Mouse (Mus musculus) kidney, postnatal 14 days (tissue): ENCODE data around the gene Wdr20.

Source experiments
- DNase-seq: peaks from one replicate; pipeline ENCODE4 v3.0.0; 2022; ENCODE audit warnings: mixed read lengths

Gene Wdr20

DNA sequence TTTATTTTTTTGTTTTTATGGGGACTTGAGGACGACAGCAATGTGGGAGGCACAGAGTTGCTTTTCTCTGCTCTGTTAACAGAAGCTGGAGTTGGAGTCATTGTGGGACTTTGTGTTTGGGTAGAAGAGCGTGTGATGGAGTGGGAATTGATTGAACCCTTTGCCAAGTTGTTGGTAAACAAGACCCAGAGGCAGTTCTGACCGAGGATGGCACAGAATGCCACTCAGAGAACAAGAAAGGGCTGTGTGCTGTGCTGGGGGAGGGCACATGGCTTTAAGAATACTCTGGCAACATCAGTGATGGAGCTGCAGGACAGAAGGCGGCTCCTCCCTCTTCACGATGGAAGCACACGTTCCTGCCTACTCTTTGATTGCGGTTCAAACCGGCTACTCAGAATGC lies 43.4 kb downstream of the Wdr20 start:
- no peak for DNase-seq

DNA sequence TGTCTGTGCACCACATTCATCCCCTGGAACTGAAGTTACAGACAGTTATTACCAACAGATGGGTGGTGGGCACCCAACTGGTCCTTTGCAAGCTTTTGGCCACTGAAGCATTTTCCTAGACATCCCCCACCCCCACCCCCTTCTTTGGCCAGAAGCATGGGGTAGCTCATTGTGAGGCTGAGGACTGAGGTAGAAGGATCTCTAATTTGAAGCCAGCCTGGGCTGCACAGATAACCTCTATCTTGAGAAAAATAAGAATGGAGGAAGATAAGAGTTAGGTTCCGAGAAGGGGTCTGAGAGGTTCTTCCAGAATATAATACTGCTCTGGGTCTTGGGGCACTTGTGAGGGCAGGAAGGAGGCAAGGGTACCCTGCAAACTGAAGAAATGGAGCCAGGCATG lies 44.5 kb downstream of the Wdr20 start:
- DNase-seq: no peak

DNA sequence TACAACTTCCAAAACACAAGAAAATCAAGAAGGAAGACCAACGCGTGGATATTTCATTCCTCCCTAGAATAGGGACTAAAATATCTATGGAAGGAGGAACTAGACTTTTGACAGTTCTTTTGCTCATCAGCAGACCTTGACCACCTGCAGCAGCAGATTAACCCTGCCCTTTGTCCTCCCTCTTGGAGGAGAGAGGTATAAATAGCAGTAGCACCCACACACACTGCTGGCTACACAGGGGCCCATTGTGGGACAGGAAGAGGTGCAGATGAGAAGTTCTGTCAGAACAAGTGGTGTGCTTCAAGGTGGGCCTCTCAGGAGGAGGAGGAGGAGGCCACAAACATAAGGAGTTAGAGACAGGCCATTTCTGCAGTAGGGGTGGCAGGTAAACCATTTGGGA lies 46.5 kb downstream of the Wdr20 start:
- no peak for DNase-seq

DNA sequence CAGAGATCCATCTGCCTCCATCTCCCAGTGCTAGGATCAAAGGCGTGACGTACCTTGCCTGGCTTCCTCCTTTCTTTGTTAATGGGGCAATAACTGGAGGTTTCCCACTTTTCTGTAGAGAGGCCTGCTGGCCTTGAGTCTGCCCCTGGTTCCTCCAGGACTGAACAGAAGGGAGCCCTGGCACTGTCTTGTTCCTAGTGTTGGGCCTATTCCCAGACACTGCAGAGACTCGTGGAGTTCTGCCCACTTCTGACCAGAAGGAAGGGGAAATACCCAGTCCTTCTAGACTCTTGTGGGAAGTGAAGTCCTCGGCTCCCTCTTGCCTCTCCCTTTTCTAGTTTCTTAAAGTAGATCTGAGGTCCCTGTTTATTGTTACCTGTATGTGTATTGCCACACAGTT lies 48.5 kb downstream of the Wdr20 start:
- DNase-seq: no peak

DNA sequence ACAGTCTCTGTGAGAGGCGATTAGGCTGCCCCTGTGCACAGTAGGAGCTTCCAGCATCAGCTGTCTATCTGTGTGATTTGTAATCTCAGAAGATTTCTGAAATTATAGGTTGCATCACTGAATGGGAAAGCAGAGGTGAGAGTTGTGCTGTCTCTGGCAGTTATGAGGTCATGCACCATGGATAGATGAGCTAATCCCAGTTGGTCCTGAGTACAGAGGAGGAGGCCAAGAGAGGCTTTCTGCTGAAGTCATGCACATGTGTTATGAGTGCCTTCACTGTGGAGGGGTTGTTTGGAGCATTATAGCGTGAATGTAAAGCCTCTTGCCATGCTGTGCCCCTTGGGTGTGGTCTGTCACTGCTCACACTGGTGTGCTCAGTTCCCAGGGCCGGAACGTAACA lies 52.8 kb downstream of the Wdr20 start:
- DNase-seq: no peak

DNA sequence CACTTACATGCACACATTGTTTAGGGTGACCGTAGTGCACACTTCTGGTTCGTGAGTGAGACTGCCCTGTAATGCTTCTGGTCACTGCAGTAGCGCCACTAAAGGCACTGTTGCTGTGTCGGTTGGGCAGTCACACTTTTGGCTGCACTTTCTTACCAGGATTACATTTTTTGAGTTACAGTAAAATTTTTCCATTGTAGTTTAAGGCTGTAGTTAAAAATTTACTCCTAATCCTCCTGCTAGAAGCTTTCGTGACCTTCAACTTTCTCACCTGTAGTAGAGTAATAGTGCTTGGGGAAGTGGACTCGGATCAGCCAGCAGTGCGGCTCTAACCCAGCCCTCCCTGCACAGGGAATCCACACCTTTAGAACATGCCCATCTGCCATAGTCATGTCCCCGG lies 53.3 kb downstream of the Wdr20 start:
- no peak for DNase-seq

DNA sequence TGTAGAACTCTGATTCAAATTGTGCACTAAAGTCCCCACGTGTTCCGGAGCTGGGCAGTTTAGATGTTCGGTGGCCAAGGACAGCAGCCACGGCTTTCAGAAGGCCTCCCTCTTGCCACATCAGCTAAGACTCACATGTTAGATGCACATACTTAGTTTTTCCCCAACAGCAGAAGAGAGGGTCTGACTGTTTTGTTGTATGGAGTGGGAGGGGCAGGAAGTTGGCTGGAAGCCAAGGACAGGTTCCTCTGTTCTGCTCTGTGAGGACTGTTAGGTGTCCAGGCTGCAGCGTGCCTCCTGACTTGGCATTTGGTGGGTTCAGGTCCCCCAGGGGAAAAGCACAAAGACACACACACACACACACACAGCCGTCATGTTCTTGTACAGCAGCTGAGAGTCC lies 57.3 kb downstream of the Wdr20 start:
- DNase-seq: peak; percentile 27

DNA sequence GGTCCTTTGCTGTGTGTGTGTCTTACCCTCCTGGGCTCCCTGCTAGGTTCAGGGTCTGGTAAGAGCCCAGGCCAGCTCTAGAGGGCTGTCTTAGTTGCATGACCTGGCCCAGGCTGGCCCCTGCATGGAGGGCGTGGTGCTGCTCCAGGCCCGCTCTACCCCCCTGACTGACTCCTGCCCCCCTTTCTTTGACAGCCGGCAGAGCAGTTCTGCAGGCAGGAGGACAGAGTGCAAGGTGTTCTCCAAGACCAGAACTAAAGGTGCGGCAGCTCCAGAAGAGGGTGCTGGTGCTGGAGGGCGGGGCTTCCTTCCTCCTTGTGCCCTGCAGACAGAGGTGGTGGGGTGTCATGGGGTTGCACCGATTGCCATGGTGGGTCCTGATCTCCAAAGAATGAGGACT lies 59.0 kb downstream of the Wdr20 start:
- peak; percentile 49 for DNase-seq

DNA sequence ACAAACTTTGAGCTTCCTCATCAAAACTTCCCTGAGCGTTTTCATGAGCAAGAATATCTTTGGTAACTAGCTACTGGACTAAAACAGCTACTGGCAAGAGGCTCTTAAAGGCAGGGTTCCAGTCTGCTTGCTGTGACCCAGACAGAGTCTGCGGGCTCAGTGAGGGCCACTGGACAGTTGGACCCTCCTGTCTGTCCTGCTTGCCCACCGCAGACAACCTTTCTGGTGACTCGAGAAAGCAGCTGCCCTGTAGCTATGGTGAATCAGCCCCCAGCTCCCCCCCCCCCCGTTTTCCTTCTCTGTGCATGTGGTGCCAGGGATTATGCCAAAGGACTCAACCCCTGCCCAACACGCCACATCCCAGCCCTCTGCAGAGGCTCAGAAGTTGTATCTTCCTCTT lies 59.5 kb downstream of the Wdr20 start:
- no peak for DNase-seq

DNA sequence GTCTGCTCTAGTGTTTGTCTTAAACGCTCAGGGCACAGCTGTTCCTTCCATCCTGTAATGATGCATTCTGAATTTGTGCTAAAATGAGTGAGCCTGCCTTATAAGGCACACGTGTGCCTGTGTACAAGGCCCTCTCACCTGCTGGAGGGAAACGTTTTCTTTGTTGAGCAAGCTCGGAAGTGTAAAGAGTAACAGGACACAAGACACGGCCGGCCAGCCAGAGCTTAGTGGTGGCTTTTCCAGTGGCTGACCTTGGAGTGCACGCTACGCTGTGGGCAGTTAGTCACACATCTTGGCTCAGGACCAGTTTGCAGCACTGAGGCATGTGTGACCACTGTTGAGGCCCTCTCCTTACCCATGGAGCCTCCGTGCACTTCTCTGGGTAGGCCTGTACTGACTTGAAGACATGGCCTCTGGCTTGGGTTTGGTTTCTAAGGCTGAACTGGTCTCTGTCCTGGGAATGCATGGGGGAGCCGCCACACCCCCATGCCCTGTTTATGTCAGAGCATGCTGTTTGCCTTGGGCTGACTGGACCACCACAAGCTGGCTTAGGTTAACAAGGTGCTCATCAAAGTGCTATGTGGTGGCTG lies 60.2 kb downstream of the Wdr20 start:
- peak; percentile 70 for DNase-seq

DNA sequence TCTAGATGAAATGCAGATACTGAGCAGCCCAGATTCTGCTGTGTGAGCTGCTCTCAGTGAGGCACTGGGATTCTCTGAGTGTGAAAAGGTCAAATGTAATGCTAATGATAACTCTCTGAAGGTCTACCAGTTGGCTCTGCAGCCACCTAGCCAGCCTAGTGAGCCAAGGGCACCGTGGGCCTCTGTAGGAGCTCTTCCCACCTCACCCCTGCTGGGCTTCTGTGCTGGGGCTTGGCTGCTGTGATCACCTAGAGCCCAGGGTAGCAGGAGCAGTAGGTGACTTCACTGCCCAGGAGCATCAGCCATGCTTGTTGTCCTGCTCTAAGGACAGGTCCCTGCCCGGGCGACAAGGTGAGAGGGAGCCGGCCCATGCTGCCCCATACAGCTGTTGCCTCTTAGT lies 61.5 kb downstream of the Wdr20 start:
- DNase-seq: peak; percentile 26

DNA sequence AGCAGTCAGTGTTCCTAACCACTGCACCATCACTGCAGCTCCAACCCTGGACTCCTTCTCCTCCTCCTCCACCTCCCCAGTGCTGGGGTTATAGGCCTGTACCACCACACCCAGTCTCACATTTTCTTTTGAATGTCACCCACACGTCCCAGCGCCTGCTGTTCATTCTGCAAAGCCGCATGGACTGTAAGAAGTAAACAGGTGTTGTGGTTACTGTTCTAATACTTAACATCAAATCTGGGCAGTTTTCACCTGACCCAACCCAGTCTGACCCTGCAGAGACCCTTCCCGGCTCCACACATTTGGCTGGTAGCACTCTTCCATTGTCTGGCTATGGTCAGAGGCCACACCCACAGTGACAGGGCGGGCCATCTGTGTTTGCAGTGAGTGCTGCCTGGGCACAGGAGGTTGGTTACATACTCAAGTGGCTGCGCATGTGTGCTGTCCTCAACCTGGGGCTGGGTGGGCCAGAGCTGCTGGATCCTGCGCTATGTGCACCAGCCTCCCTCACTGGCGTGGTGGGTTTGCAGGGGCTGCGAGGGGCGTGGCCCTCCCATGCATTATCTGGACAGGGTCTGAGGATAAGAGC lies 64.2 kb downstream of the Wdr20 start:
- no peak for DNase-seq

DNA sequence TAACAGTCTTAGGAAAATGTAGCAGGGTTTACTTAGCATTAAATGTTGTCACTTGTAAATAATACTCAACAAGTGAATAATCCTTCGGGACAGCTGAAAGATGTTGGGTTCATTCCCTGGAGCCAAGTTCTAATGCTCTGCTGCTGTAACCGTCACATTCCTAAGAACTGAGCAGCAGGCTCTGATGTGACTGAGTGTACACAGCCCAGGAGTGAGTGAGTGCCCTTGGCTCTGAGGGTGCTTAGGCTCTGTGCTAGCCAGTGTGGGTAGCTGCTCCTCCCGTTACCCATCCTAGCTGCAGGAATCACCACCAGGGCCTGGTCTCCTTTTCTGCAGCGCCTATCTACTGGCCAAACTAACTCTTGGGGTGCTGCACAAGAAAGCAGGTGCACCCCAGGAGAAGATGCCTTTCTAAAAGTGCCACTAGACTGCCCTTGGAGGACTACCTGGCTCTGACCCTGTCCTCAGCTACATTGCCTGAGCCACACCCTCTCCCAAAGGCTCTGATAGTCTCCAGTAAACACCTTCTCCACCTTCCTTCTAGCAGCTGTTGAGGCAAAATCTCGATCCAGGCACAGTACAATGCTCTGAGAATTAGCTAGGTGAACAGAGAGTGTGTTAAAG lies 65.0 kb downstream of the Wdr20 start:
- DNase-seq: no peak

DNA sequence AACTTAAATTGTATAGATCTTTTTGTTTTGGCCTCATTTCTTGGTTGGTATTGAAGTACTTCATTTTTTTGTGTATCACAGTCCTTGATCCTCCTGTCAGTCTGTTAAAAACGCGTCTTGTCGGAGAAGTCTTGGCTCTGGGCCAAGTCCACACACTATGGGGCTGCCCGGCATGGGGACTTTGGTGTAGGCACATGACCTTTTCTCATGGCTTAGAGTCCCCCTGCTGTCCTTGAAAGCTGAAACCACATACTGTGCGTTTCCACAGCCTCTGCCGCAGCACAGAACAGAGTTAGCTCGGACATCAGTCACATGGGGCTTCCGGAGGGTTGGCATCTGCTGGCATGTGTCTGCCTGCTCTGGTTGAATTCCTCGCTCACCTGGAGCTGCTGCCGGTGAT lies 66.5 kb downstream of the Wdr20 start:
- peak; percentile 48 for DNase-seq

DNA sequence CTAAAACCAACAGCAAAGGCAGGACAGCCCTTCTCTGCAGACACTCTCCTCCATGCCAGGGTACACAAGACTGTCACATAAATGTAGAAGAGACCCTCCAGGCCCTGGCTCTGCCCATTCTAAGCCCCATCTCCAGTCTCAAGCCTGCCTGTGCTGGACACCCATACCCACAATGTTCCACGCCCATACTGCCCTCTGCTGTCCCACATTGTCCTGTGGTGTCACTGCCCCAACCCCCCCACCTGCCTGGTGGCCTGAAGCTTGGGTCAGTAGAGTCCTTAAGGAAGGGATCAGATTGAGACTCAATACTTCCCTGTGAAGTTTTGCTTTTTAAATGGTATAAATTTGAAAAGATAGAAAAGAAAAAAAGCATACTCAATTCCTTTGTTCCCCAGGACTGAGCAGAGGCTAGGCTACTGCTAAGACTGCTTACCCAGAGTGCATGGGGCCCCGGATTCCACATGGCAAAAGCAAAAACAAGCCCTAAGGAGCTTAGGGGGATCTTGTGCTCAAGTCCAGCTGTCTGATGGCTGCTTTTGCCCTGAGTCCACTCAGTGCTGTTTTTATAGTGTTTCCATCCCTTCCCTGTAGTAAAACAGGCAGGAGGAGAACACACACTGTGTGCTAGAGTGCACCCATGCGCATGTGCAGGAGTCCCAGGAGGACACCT lies 68.7 kb downstream of the Wdr20 start:
- peak; percentile 52 for DNase-seq

DNA sequence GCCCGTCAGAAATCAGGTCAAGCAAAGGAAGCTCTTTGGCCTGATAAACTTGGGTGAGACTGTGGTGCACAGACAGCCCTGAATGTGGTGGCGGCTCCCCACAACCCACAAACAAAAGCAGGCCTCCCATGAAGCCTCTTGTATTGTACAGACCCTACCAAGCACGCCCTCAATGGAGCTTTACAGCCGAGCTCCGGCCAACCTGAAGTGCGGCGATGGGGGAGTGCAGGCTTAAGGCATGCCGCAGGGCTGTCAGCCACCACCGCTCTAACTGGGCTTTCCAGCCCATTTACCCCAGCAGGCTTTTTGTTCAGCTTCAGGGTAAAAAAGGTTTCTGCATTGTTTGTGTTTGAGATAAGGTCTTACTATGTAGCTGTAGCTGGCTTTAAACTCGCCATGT lies 70.7 kb downstream of the Wdr20 start:
- no peak for DNase-seq

DNA sequence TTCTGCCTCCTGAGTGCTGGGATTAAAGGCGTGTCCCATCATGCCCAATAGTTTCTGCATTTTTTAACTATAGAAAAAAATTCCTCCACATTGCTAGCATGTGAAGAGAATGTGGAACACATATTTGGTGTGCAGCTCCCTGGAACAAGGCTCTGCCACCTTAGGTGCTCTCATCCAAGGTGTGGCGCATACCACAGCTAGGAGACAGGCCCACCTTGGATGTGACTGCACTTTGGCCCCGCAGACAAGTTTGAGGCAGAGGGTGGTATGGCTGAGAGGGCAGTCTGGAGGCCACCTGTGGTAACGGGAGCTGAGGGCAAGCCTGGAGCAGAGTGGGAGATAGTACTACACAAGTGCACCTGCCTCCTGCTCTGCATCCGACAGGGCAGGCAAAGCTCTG lies 71.1 kb downstream of the Wdr20 start:
- DNase-seq: peak; percentile 44

DNA sequence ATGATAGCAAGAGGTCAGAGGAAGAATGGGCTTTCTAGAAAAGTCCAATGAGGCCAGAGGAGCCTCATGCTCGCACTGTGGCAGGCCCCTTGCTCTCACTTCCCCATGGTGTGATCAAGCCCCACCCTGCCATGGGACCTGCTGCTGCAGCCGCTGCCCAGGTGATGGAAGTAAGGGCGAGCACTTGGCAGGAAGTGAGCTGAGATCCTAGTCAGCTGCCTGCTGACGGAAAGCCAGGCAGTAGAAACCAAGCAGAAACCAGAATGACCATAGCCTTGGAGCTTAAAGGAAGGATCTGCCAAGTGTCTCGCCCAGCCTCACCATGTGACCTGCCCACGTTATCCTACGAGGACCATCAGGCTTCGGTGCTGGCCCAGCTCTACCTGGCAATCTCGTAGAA lies 75.4 kb downstream of the Wdr20 start:
- DNase-seq: no peak

DNA sequence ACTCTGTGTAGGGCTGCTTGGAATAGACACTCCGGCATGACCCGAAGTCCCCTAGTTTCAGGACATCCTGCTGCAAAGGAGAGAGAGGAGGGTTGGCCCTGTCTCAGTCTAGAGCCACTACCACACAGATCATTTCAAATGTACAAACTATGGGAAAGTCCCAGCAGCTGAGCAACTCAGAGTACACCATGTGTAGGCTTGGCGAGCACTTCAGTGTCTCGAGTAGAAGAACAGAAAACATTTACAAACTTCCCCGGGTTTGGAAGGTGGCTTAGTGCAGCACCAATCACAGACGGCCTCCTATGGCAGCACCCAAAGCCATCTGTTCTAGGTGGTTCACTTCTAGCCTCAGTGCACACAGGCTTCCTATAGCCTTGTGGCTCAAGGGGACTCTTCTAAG lies 75.9 kb downstream of the Wdr20 start:
- DNase-seq: no peak

DNA sequence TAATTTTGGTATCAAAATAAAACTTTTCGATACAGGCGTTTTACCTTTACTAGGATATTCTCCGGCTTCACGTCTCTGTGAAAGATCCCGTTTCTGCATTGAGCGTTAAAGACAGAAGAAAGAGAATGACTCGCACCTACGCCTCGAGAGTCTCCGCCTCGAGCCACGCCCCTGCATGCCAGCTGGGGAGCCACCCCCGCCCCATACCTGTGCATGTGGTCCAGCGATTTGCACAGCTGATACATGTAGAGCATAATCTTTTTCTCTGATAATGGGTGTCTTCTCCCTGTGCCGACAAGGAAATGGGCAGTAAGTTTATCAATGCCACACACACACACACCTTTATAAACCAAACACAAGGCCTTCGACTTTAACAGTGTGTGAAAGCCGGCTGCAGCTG lies 77.2 kb downstream of the Wdr20 start:
- no peak for DNase-seq

DNA sequence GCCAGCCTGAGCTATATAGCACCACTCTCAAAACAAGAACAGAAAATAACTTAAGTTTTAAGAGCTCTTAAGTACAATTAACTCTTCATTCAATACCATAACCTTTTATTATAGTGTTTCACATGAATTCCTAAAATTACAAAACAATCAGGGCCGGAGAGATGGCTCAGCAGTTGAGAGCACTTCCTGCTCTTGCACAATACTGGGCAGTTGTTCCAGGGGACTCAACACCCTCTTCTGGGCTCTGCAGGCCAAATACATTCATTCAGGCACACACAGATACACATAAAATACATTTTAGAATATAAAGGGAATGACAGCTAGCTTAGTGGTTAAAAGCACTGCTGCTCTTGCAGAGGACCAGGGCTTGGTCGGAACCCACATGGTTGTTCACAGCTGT lies 79.1 kb downstream of the Wdr20 start:
- DNase-seq: no peak

DNA sequence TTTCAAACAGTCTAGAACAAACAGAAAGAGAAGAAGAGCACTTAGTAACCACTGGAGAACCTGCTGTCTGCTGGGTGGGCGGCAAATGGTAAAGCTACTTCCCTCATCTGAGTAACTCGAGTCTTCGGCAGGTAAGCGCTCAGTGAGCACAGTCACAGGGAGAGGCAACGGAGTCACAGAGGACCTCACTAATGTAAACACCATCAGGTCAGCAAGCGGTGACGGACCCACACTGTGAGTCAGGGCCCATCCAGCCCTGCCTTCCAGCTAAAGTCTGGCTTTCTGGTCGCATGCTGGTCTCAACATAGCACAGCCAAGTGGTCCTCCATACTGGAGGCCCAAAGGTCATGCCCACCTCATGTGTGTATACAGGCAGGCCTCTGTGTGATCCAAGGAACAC lies 81.6 kb downstream of the Wdr20 start:
- DNase-seq: no peak

DNA sequence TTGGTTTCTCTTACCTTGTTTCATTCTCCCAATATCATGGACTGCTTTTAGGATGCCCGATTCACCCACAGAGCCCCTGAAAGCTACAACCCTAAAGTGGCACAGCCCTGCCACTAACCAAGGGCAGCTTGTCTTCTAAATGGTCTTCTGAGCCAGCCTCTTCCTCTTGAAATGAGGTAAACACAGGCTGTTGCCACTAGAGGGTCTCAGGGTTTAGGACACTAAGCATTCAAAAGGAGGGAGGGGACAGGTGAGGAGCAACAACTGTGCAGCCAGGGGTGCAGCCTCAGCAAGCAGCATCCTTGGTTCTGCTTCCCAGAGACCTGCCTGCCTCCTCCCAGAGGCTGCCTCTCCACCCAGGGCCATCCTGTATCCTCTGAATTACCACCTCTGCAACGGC lies 84.0 kb downstream of the Wdr20 start:
- no peak for DNase-seq

DNA sequence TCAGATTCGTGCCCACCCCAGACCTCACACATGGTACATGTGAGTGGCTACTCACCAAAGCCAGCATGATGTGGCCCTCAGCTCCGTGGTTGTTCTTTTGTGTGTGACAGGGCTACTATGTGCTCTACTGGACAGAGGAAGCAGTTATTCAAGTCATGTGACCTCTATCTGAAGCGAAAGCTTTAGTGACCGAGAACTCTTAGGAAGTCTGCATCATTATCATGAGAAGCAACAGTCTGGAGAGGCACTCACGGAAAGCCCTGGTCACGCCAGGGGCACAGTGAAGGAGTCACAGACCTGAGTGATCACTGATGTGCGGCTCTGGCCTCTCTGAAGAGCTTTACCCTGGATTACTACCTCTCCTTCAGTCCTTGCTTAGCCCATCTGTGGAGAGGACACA lies 84.6 kb downstream of the Wdr20 start:
- no peak for DNase-seq
